Mouse (Mus musculus) brain, embryonic 14.5 days (tissue): Measurements from ENCODE around the gene Gpd2. TPM values are rescaled to one million over a fixed set of nuclear protein-coding genes. Genes with fewer than 3 reads are reported as not detected.

Experiments
- DNase-seq: peaks from one replicate; pipeline ENCODE4 v3.0.0-alpha.2; 2011; ENCODE audit warnings: low read depth
- CTCF ChIP-seq: fragments of 200-500 bp; IDR thresholded peaks from 2 replicates; pipeline ENCODE4 v1.5.1; 2012; ENCODE audit warnings: inconsistent platforms, mild to moderate bottlenecking, moderate library complexity, borderline replicate concordance; ENCODE audit not compliant: insufficient read depth, insufficient read length; ENCODE audit errors: extremely low read depth
- POLR2A ChIP-seq: fragments of 200-500 bp; IDR thresholded peaks from 2 replicates; pipeline ENCODE4 v1.6.1; 2012; ENCODE audit warnings: mild to moderate bottlenecking, inconsistent platforms, borderline replicate concordance; ENCODE audit not compliant: poor library complexity, insufficient read depth, insufficient read length, severe bottlenecking; ENCODE audit errors: extremely low read depth
- polyA plus RNA-seq: library from polyadenylated mRNA; depleted of rRNA; stranded (reverse); fragments of >200 nt; gene quantifications from 2 replicates; pipeline ENCODE4 v1.2.3, GENCODE M21; 2012; rRNA removed

The Gpd2 gene
- polyA plus RNA-seq, 1 experiment, result 10.7 TPM

GRCm38 (mm10) chr2:57375138-57375837 lies 137.9 kb downstream of the Gpd2 start:
- DNase-seq, result peak; percentile 79
- TF ChIP-seq CTCF, result no peak
- TF ChIP-seq POLR2A, result no peak

GRCm38 (mm10) chr2:57378147-57378889 lies 140.9 kb downstream of the Gpd2 start:
- TF ChIP-seq POLR2A (no peak), CTCF (no peak)
- peak; percentile 94 for DNase-seq

GRCm38 (mm10) chr2:57384625-57385024 lies 147.2 kb downstream of the Gpd2 start:
- TF ChIP-seq CTCF (no peak), POLR2A (no peak)
- DNase-seq, result no peak

- no peak for TF ChIP-seq CTCF
- no peak for TF ChIP-seq POLR2A
- peak; percentile 92 for DNase-seq
Measured at GRCm38 (mm10) chr2:57387816-57388215, 150.4 kb downstream of the Gpd2 start.

- no peak for DNase-seq
- TF ChIP-seq POLR2A, result no peak
- no peak for TF ChIP-seq CTCF
Measured at GRCm38 (mm10) chr2:57395071-57395470, 157.6 kb downstream of the Gpd2 start.

- TF ChIP-seq POLR2A (no peak), CTCF (no peak)
Measured at GRCm38 (mm10) chr2:57396061-57396460, 158.6 kb downstream of the Gpd2 start.

GRCm38 (mm10) chr2:57397727-57398126 lies 160.3 kb downstream of the Gpd2 start:
- TF ChIP-seq POLR2A (no peak), CTCF (no peak)
- no peak for DNase-seq

More at GRCm38 (mm10) chr2:57396061-57396460, 158.6 kb downstream of the Gpd2 start:
- no peak for DNase-seq

GRCm38 (mm10) chr2:57407414-57408019 lies 170.1 kb downstream of the Gpd2 start:
- DNase-seq, result no peak
- no peak for TF ChIP-seq POLR2A
- TF ChIP-seq CTCF, result no peak

- no peak for TF ChIP-seq CTCF
- no peak for TF ChIP-seq POLR2A
- no peak for DNase-seq
Measured at GRCm38 (mm10) chr2:57408413-57408812, 171.0 kb downstream of the Gpd2 start.

- no peak for DNase-seq
- TF ChIP-seq POLR2A (no peak), CTCF (no peak)
Measured at GRCm38 (mm10) chr2:57411551-57411950, 174.1 kb downstream of the Gpd2 start.

GRCm38 (mm10) chr2:57414550-57415160 lies 177.2 kb downstream of the Gpd2 start:
- DNase-seq, result peak; percentile 65

GRCm38 (mm10) chr2:57416711-57417110 lies 179.3 kb downstream of the Gpd2 start:
- peak; percentile 77 for DNase-seq
- TF ChIP-seq POLR2A (no peak), CTCF (no peak)

More at GRCm38 (mm10) chr2:57414550-57415160, 177.2 kb downstream of the Gpd2 start:
- no peak for TF ChIP-seq CTCF
- no peak for TF ChIP-seq POLR2A

Other genes with a start within 250 kb of the Gpd2 start
- gene Nr4a2, start 113.6 kb upstream of the Gpd2 start, polyA plus RNA-seq, result 8.7 and 19.7 TPM in 2 replicates